Mouse (Mus musculus) adrenal gland, postnatal 10 days (tissue): Measurements from ENCODE around the gene Rbms3. TPM values are rescaled to one million over a fixed set of nuclear protein-coding genes. Genes with fewer than 3 reads are reported as not detected.
A peak's percentile ranks its signal among the peaks of the same experiment; 100 is the strongest.

Experiments
- DNase-seq: peaks from one replicate; pipeline ENCODE4 v3.0.0; 2021; ENCODE audit warnings: mixed read lengths
- total RNA-seq, 2 experiments: library from RNA; stranded (reverse); gene quantifications; 2 replicates each; pipeline ENCODE4 v1.2.3; 2021

Rbms3 gene
- total RNA-seq, 2 experiments from 2014 or later, result 26.0 to 36.4 TPM

DNA sequence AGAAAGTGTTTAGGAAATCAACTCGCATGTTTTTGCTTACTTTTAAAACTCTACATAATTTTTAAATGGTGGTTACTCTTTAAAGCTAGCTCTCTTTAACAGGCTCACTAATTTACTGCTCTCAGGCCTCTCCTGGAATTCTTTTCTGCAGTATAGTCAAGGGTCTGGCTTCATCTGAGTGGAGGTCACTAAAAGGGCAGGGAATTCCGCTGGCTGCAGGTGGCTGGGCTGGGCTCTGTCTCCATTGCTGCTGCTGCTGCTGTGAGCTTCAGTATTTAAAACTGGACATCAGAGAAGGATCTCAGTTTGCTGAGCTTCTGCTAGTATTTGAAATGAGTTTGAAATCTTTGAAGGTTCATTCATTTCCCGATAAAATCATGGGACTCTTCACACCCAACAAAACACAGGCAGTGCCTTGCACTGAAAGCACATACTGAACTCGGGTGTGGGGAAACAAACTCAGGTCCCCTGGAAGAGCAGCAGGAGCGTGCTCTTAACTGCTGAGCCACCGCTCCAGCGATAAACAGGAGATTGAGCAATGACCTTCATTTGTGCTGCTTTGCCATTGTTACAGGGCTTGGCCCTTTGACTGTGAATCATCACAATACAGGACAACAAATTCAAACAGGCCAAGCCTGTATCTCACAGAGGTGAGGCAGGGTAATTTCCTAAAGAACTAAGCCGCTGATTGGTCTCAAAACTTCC, 990.0 kb downstream of the Rbms3 start:
- peak; percentile 16 for DNase-seq

- DNase-seq, result no peak
These were observed 995.9 kb downstream of the Rbms3 start for GRCm38 (mm10) chr9:116633786-116634185.

GRCm38 (mm10) chr9:116633075-116633474, 996.6 kb downstream of the Rbms3 start:
- no peak for DNase-seq

GRCm38 (mm10) chr9:116631816-116632215, 997.9 kb downstream of the Rbms3 start:
- DNase-seq, result no peak

DNA sequence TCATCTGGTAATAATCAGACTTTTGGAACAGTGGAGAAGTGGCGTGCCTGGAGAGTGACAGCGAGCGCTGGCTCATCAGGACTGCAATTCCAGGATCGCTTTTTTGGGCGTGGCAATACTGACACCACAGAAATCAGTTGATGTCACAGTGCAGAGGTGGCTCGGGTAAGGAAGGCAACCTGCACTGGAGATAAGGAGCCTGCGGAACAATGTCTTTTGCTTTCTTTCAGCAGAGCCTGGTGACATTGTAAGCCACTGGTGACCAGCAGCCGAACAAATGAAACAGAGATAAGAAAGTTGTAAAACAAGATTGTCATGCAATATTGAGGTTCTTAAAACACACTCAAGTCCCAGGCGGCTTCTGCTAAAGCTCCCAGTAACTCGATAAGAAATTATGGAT, 998.9 kb downstream of the Rbms3 start:
- no peak for DNase-seq

- DNase-seq, result no peak
These were observed 1009.3 kb downstream of the Rbms3 start for GRCm38 (mm10) chr9:116620434-116620833.

GRCm38 (mm10) chr9:116618886-116619285, 1010.8 kb downstream of the Rbms3 start:
- no peak for DNase-seq

DNA sequence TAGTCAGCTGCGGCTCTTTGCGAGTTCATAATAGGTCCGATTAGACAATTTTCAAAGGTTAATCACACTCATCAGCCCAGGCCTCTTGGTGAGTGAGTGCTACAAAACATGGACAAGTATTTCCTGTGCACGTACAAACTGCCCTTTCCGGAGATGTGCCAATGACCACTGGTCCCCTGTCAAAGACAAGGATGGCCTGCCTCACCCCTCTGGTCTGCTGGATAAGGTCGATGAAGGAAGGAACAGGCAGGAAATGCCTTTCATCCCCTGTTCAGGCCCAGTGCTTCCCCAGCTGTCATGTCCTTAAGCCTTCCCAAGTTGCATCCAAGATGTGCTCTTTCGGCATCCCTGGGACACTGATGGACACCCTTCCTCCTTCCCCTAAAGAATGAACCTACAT, 1016.4 kb downstream of the Rbms3 start:
- no peak for DNase-seq

- DNase-seq, result no peak
These were observed 1033.7 kb downstream of the Rbms3 start for GRCm38 (mm10) chr9:116596046-116596445.

- no peak for DNase-seq
These were observed 1037.2 kb downstream of the Rbms3 start for GRCm38 (mm10) chr9:116592486-116592885.

- DNase-seq, result no peak
These were observed 1038.6 kb downstream of the Rbms3 start for GRCm38 (mm10) chr9:116591071-116591470.

DNA sequence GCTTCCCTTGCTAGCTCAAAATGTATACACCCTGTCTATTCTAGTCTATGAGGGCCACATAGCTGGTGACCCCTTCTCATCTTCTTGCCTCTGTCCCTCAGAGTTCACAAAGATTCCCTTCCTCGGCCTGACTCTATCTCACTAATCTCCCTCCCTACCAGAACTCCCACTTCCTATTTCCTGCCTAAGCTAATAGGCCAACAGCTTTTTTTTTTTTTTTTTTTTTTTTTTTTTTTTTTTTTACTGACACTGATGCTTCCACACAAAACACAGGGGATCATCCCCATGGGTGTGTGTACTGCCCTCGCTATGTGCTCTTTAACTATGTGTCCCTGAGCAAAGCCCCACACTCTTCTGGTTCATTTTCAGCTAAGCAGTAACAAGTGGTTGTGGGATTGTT, 1060.0 kb downstream of the Rbms3 start:
- no peak for DNase-seq

DNA sequence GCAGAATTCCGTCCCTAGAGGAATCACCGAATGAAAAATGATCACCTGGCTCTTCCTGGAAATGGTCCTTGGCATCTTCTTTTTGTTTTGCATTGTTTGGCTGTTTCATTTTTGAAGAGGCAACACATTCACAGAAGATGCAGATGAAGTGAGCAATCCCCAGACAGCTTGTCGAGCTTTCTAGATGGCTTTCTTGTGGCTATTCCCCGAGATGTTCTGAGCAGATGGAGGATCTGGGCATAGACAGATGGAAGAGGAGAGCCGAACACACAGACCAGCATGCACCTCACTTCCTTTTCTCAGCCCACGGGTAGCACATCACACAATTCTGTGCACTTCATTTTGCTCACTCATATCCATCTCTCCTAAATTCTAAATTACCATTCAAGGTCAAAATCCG, 1063.0 kb downstream of the Rbms3 start:
- no peak for DNase-seq

DNA sequence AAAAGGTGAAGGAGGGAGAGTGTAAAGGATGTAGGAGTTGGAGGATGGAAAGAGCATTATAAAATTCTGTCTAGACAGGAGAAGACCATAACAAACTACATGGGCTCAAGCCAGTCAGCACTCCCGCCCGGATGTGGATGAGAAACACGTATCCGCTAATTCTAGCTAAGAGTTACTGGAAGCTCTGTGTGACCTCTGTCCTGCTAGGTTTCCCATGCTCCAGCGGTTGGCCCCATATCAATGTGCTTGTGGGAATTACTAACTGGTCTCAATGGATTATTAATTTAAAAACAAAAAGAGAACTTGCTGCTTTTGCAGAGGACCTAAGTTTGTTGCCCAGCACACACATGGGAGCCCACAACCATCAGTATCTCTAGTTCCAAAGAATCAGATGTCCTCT, 1071.9 kb downstream of the Rbms3 start:
- DNase-seq, result peak; percentile 16

GRCm38 (mm10) chr9:116556641-116557040, 1073.1 kb downstream of the Rbms3 start:
- no peak for DNase-seq

GRCm38 (mm10) chr9:116553181-116553580, 1076.5 kb downstream of the Rbms3 start:
- DNase-seq, result no peak

DNA sequence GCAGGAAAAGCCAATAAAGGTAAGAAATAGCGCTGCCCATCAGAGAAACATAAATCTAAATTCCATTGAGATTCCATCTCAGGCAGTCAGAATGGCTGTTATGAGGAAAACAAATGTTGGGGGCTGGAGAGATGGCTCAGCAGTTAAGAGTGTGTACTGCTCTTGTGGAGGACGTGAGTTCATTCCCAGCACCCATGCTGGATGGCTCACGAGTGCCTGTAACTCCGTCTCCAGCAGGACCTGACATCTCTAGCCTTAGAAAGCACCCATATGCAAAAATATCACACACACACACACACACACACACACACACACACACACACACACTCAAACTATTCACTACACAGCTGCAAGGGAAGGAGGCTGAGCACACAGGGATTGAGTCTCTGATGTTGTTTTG, 1083.6 kb downstream of the Rbms3 start:
- no peak for DNase-seq

- no peak for DNase-seq
These were observed 1086.9 kb downstream of the Rbms3 start for GRCm38 (mm10) chr9:116542793-116543192.

- DNase-seq, result no peak
These were observed 1087.7 kb downstream of the Rbms3 start for GRCm38 (mm10) chr9:116541976-116542375.

- DNase-seq, result peak; percentile 23
These were observed 1094.0 kb downstream of the Rbms3 start for GRCm38 (mm10) chr9:116535709-116536108.

- DNase-seq, result no peak
These were observed 1096.3 kb downstream of the Rbms3 start for GRCm38 (mm10) chr9:116533381-116533780.

DNA sequence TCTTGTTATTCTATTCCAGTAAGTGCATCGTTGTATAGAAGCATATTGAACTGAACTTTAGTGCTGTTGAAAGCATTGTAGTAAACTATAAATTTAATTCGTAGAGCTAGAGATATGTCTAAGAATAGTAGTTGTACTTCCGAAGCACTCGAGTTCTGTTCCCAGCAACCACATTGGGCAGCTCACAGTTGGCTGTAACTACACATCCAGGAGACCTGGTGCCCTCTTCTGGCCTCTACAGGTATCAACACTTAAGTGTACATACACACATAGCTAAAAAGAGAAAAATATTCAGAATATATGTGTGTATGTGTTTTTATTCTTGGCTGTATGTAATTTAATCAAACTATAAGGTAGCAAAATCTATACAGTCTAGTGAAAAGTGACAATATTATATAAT, 1098.6 kb downstream of the Rbms3 start:
- no peak for DNase-seq

DNA sequence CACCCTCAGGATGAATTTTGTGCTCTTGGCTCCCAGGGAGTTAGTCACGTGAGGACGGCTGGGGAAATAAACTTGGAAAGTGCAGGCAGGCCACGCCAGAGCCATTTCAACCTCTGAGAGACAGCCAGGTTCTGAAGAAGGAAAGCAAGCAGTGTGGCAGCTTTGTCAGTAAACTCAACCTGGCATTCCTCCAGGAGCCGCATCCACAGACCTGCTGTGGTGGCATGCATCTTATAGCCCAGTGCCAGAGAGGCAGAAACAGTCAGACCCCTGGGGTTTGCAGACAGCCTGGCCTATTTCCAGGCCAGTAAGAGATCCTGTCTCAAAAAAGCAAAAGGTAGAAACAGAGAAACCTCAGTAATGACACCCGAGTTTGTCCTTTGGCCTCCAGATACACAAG, 1105.3 kb downstream of the Rbms3 start:
- DNase-seq, result peak; percentile 9
